In the genomic region with DNA sequence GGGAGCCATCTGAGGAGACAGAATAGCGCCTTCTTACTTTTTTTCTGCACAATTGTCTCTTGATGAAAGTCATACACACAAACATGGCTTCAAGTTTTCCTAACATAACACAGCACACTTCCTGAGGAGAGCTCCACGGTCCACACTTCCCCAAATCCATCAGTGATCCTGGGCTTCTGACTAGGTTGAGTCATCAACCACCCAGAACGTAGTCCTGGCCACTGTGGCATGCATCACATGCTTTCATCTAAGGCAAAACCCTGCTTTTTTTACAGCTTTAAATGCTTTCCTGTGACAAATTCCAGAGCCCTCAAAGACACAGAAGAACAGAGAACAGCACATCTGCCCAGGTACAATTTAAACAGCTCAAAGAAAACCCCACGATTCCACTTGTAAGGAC, we compare ENCODE assay signal across 21 mouse cellular contexts. TPM values are rescaled to one million over a fixed set of nuclear protein-coding genes. Genes with fewer than 3 reads are reported as not detected.
A peak's percentile ranks its signal among the peaks of the same experiment; 100 is the strongest.
DNase-seq lines count a peak whose midpoint lies in the region; TF ChIP-seq lines count a peak whose summit lies in the region.
"Had no signal": no experiment of that assay in that cellular context is flagged by ENCODE, and none has a peak within 500 bp of the region (broad histone marks: within the 10 kb centered on the region; RNA-seq: fewer than 3 reads in every experiment).

No protein-coding gene starts in this region.

- peaks cover 19% of the 10 kb centered on the region for H3K4me1 ChIP-seq in embryonic fibroblast, embryonic 13.5 days (ENCODE audit: control insufficient read depth, insufficient read depth, low read length)
- peaks cover 20% of the 10 kb centered on the region for H3K4me1 ChIP-seq in midbrain, embryonic 10.5 days

- no peak for DNase-seq in gastrocnemius, adult 2 months
- DNase-seq in gastrocnemius, postnatal 4 days (ENCODE audit: low spot score in 2 of 2), result no peak
- DNase-seq in 3134 (ENCODE audit: extremely low read depth, insufficient read length, low spot score), result peak; percentile 52
- DNase-seq in NIH3T3 (ENCODE audit: low read depth), result peak; percentile 52
- no peak for DNase-seq in urinary bladder, adult 2 months (ENCODE audit: low spot score)
- no peak for DNase-seq in midbrain, embryonic 10.5 days (ENCODE audit: low spot score)
- no peak for DNase-seq in left cerebral cortex, postnatal 25 days (ENCODE audit: low spot score in 2 of 2)
- DNase-seq: adrenal gland, adult 2 months; adrenal gland, postnatal 14 days; cerebellum, adult 11-12 months; cerebellum, adult 8-10 months; cerebellum, postnatal 10 days; forebrain, postnatal 0 days; gastrocnemius, postnatal 25 days; heart, adult 2 months; heart, postnatal 10 days had no signal

- no peak for TF ChIP-seq POLR2A in embryonic fibroblast, embryonic 13.5 days (IDR thresholded peaks at IDR 0.05; ENCODE audit: low read depth, low read length)

- 92% methylated on average over 4 of the region's 4 CpGs for WGBS in midbrain, embryonic 10.5 days

- no peaks in the 10 kb centered on the region for H3K27me3 ChIP-seq in midbrain, embryonic 10.5 days (ENCODE audit: low read depth, poor library complexity, severe bottlenecking)
- H3K27me3 ChIP-seq: heart, embryonic 15.5 days; hindbrain, embryonic 12.5 days; hindbrain, embryonic 15.5 days had no signal

- H3K9me3 ChIP-seq in midbrain, embryonic 10.5 days (replicated peaks), result no peaks in the 10 kb centered on the region
- H3K9me3 ChIP-seq: heart, embryonic 15.5 days; hindbrain, embryonic 12.5 days; hindbrain, embryonic 15.5 days had no signal

- intact Hi-C loops in gastrocnemius, adult 2 months (cut with DNase I), result no loop called here
- intact Hi-C loops in left cerebral cortex, postnatal 25 days (cut with DNase I), result no loop called here

- H3K36me3 ChIP-seq in midbrain, embryonic 10.5 days, result peaks cover 66% of the 10 kb centered on the region

- TF ChIP-seq CTCF in gastrocnemius, adult 2 months (IDR thresholded peaks at IDR 0.05), result no peak
- no peak for TF ChIP-seq CTCF in embryonic fibroblast, embryonic 13.5 days (IDR thresholded peaks at IDR 0.05; ENCODE audit: borderline replicate concordance, insufficient read depth, low read length)

- H3K4me3 ChIP-seq in gastrocnemius, adult 2 months, result no peak overlapping the region
- H3K4me3 ChIP-seq in embryonic fibroblast, embryonic 13.5 days (ENCODE audit: insufficient read depth, low read length), result no peak overlapping the region
- H3K4me3 ChIP-seq in midbrain, embryonic 10.5 days, result no peak overlapping the region
- H3K4me3 ChIP-seq: heart, adult 2 months; heart, embryonic 15.5 days; hindbrain, embryonic 12.5 days; hindbrain, embryonic 15.5 days had no signal

- peak overlapping the region; percentile 43; the same call in 1 of the 2 replicates for H3K27ac ChIP-seq in gastrocnemius, adult 2 months
- H3K27ac ChIP-seq in embryonic fibroblast, embryonic 13.5 days (ENCODE audit: insufficient read depth, low read length), result peak overlapping the region; percentile 56
- no peak overlapping the region for H3K27ac ChIP-seq in midbrain, embryonic 10.5 days (replicated peaks)
- H3K27ac ChIP-seq: heart, adult 2 months; heart, embryonic 15.5 days; hindbrain, embryonic 12.5 days; hindbrain, embryonic 15.5 days had no signal

RNA-seq across cellular contexts. Expression of gene Zcchc14, which starts 24.0 kb away (rescaled TPM):
- total RNA-seq in gastrocnemius, adult 2 months (2021), result 10 to 100 TPM; 18.8 to 22.3 TPM
- total RNA-seq in gastrocnemius, postnatal 4 days (2021), result 10 to 100 TPM; 43.9 to 44.6 TPM
- 55.5 and 64.8 TPM in 2 replicates for polyA plus RNA-seq in embryonic fibroblast, embryonic 13.5 days (2011; ENCODE audit: insufficient read length, low read depth, missing spikeins)
- polyA plus RNA-seq in urinary bladder, adult 2 months (2012; rRNA removed), result 16.9 and 22.7 TPM in 2 replicates
- polyA plus RNA-seq in midbrain, embryonic 10.5 days (2016; fragmentation: Nextera tagmentation; extraction: Ambion mirVana), result 14.9 and 18.6 TPM in 2 replicates
- total RNA-seq in left cerebral cortex, postnatal 25 days (2021), result 10 to 100 TPM; 63.2 to 71.9 TPM
- total RNA-seq: granulocyte monocyte progenitor cell, adult 5-6 weeks had no signal

RNA-seq across cellular contexts. Expression of gene Map1lc3b, which starts 38.5 kb away (rescaled TPM):
- total RNA-seq in gastrocnemius, adult 2 months (2021), result 100 to 1,000 TPM; 166 to 175 TPM
- total RNA-seq in gastrocnemius, postnatal 4 days (2021), result 100 to 1,000 TPM; 104 to 105 TPM
- 141 and 152 TPM in 2 replicates for polyA plus RNA-seq in embryonic fibroblast, embryonic 13.5 days (2011; ENCODE audit: insufficient read length, low read depth, missing spikeins)
- polyA plus RNA-seq in urinary bladder, adult 2 months (2012; rRNA removed), result 52.4 and 97.9 TPM in 2 replicates
- 208 and 250 TPM in 2 replicates for polyA plus RNA-seq in midbrain, embryonic 10.5 days (2016; fragmentation: Nextera tagmentation; extraction: Ambion mirVana)
- 100 to 1,000 TPM; 180 to 191 TPM for total RNA-seq in left cerebral cortex, postnatal 25 days (2021)

RNA-seq across cellular contexts. Expression of gene Fbxo31, which starts 50.1 kb away (rescaled TPM):
- 100 to 1,000 TPM; 141 to 165 TPM for total RNA-seq in gastrocnemius, adult 2 months (2021)
- 10 to 100 TPM; 52.8 to 68.4 TPM for total RNA-seq in gastrocnemius, postnatal 4 days (2021)
- polyA plus RNA-seq in embryonic fibroblast, embryonic 13.5 days (2011; ENCODE audit: insufficient read length, low read depth, missing spikeins), result 9.9 and 10.9 TPM in 2 replicates
- polyA plus RNA-seq in urinary bladder, adult 2 months (2012; rRNA removed), result 25.6 and 33.8 TPM in 2 replicates
- polyA plus RNA-seq in midbrain, embryonic 10.5 days (2016; fragmentation: Nextera tagmentation; extraction: Ambion mirVana), result 14.8 TPM in 2 replicates
- total RNA-seq in left cerebral cortex, postnatal 25 days (2021), result 10 to 100 TPM; 90.3 to 91.6 TPM

Comparison
In these comparisons a context has a peak if more than half of its experiments do, and no peak if none do; other contexts are left out.
1. DNase-seq: peak in 3134 (single experiment) and NIH3T3 (single experiment); none in gastrocnemius, adult 2 months (single experiment), gastrocnemius, postnatal 4 days (0 of 2), urinary bladder, adult 2 months (single experiment), midbrain, embryonic 10.5 days (single experiment) and left cerebral cortex, postnatal 25 days (0 of 2).